Mouse (Mus musculus): ENCODE results near the gene Vcpkmt. TPM values are rescaled to one million over a fixed set of nuclear protein-coding genes. Genes with fewer than 3 reads are reported as not detected.
A peak's percentile ranks its signal among the peaks of the same experiment; 100 is the strongest.
"Not testable (repeated sequence)": the region's sequence is repeated elsewhere in the genome, so short reads cannot be mapped to it uniquely, and the experiment has no call there.

Gene Vcpkmt
- polyA plus RNA-seq (2015; fragmentation: Nextera tagmentation; extraction: Ambion mirVana) = 27.2 and 28.4 TPM in 2 replicates

DNA sequence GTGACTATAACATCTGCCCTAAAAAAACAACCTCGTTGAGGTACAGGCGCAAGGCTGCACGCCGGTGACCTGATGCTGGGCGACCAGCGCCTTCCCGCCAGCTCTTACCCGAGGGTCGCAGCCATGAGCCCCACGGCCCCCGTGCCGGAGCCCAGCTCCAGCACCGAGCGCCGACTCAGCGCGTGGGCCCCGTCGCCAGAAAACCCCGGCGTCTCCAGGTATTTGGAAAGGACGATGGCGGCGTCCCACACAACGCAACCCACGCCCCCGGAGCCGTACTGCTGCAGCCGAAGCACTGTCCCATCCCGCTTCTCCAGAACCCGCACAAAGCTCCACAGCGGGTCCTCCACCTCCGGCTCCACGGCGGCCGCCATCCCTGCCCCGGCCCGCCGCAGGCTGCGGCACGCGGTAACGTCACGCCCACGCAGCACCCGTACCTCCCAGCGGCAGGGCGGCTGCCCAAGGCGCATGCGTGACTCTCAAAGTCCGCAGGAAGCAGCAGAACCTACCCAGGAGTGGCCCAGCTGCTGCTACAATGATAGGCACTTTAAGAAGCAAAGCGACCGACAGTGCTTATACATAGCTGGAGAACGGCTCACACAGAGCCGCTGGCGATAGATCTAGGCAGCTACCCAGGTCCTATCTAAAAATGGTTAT is at the start of gene Vcpkmt:
Gene Vcpkmt (minus strand): TSS at position 416 of the 657 bp plus-strand sequence.
- peaks cover 20% of the 10 kb centered on the region for H3K36me3 ChIP-seq (replicated peaks)
- WGBS = under 1% methylated on average over 56 of the region's 56 CpGs
- H3K9ac ChIP-seq = peak within 1 kb of the TSS; percentile 84
- H3K4me1 ChIP-seq = peaks cover 22% of the 10 kb centered on the region
- ATAC-seq (replicated peaks) = peak; percentile 98
- no peaks in the 10 kb centered on the region for H3K9me3 ChIP-seq
- H3K4me3 ChIP-seq = peak within 1 kb of the TSS; percentile 77
- peak within 1 kb of the TSS; percentile 57 for H3K4me2 ChIP-seq
- peak within 1 kb of the TSS; percentile 84 for H3K27ac ChIP-seq
- H3K27me3 ChIP-seq (replicated peaks) = no peaks in the 10 kb centered on the region

DNA sequence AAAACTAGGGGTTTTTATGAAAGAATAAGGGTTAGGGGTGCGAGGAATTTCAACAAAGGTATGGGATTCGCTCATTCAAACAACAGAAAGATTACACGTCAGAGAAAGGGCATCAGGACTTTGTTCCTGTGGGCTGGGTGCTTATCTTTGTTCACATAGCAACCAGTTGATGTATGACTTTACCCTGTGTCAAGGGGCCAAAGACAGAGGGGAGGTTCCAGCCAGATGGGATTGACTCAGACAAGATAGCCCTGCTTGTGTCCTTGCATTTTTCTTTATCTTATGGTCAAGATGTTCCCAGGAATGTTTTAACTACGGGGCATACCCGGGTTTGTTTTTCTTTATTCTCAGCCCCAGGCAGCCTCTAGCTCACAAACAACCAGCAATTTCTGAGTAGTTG is 35.8 kb upstream of the Vcpkmt start:
- peaks cover 20% of the 10 kb centered on the region; the same call in 1 of the 2 replicates for H3K36me3 ChIP-seq (replicated peaks)
- not testable (repeated sequence) for H3K27me3 ChIP-seq (replicated peaks); H3K4me2 ChIP-seq; ATAC-seq (replicated peaks); H3K9me3 ChIP-seq; H3K4me1 ChIP-seq; H3K4me3 ChIP-seq; H3K9ac ChIP-seq; H3K27ac ChIP-seq
- WGBS = 94% methylated on average over 5 of the region's 5 CpGs

- no peak overlapping the region for H3K4me3 ChIP-seq
- ATAC-seq (replicated peaks) = no peak
- H3K9me3 ChIP-seq = no peaks in the 10 kb centered on the region
- peaks cover 15% of the 10 kb centered on the region; the same call in 1 of the 2 replicates for H3K36me3 ChIP-seq (replicated peaks)
- 97% methylated on average over 2 of the region's 2 CpGs for WGBS
- H3K4me2 ChIP-seq = no peak overlapping the region
- H3K4me1 ChIP-seq = no peaks in the 10 kb centered on the region
- no peaks in the 10 kb centered on the region for H3K27me3 ChIP-seq (replicated peaks)
- no peak overlapping the region for H3K9ac ChIP-seq
- H3K27ac ChIP-seq = no peak overlapping the region
These were observed 21.5 kb upstream of the Vcpkmt start for GRCm38 (mm10) chr12:69604367-69604766.

DNA sequence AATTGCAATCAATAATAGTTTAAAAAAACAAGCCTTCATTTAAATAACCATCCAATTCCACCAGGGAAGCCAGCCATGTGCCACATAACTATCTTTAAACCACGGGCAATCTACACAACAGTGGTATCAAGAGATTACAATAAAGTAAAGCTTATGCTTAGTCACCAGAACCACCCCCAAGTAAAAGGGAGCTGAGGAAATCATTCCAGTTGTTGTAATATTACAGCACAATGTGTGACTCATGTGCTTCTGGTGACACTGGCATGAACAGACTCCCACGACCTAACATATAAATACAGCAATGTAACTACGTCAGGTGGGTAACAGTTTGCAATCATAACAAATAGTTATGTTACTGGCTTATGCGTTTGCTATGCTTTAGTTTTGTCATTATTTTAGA is 14.6 kb upstream of the Vcpkmt start:
- Histone ChIP-seq H3K4me3 (no peak overlapping the region), H3K27ac (no peak overlapping the region), H3K9me3 (no peaks in the 10 kb centered on the region), H3K36me3 (replicated peaks) (peaks cover 11% of the 10 kb centered on the region; the same call in 1 of the 2 replicates), H3K9ac (no peak overlapping the region), H3K4me1 (no peaks in the 10 kb centered on the region), H3K4me2 (no peak overlapping the region), H3K27me3 (replicated peaks) (no peaks in the 10 kb centered on the region)
- 92% methylated on average over 4 of the region's 4 CpGs for WGBS
- ATAC-seq (replicated peaks) = no peak

GRCm38 (mm10) chr12:69593130-69593529 is 10.3 kb upstream of the Vcpkmt start:
- no peak overlapping the region for H3K27ac ChIP-seq
- no peak overlapping the region for H3K9ac ChIP-seq
- WGBS = 77% methylated on average over 5 of the region's 5 CpGs
- H3K4me3 ChIP-seq = no peak overlapping the region
- H3K9me3 ChIP-seq = no peaks in the 10 kb centered on the region
- no peaks in the 10 kb centered on the region for H3K27me3 ChIP-seq (replicated peaks)
- no peak overlapping the region for H3K4me2 ChIP-seq
- H3K36me3 ChIP-seq (replicated peaks) = peaks cover 14% of the 10 kb centered on the region; the same call in 1 of the 2 replicates
- ATAC-seq (replicated peaks) = no peak
- no peaks in the 10 kb centered on the region for H3K4me1 ChIP-seq

GRCm38 (mm10) chr12:69583270-69583629 is 422 bp upstream of the Vcpkmt start:
- Histone ChIP-seq H3K9ac (peak overlapping the region; percentile 84), H3K9me3 (no peaks in the 10 kb centered on the region), H3K27ac (peak overlapping the region; percentile 84), H3K36me3 (replicated peaks) (peaks cover 18% of the 10 kb centered on the region), H3K4me1 (peaks cover 22% of the 10 kb centered on the region), H3K4me3 (peak overlapping the region; percentile 77), H3K27me3 (replicated peaks) (no peaks in the 10 kb centered on the region), H3K4me2 (peak overlapping the region; percentile 57)
- 41% methylated on average over 5 of the region's 5 CpGs for WGBS
- peak; percentile 49 for ATAC-seq (replicated peaks)

DNA sequence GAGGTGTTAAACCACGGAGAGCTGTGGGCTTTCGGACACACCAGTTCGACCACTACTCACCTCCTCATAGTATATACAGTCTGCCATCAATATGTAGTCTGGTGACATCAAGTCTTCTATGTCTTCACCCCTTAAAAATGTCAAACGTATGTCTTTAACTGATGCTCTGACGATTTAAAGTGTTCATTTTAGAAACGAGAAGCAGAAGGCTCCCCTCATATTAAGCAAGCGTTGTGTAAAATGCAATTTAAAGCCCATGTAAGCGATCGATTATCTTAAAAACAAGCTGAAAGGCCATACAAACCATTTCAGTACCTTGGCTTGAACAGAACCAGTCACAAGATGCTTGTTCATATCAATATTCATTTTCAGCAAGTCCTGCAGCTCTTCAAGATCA is 614 bp downstream of the Vcpkmt start:
- 33% methylated on average over 9 of the region's 9 CpGs for WGBS

DNA sequence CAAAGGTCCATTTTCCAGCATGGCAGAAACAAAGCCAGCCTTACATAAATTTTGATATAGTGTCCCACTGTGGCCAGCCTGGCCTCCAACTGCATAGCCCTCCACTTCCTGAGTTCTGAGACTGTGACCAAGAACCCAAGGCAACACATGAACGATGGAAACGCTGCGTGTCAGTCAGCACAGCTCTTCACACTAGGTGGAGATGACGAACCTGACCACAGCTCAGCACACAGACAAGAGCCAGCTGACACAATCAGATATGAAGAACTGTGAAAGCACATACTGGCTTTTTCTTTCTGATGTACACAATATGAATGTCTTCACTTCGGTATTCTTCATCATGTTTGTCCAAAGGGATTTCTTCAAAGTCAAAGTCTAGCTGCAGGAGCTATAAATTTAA is 3.2 kb downstream of the Vcpkmt start:
- ATAC-seq (replicated peaks) = no peak
- no peak overlapping the region for H3K27ac ChIP-seq
- peaks cover 22% of the 10 kb centered on the region for H3K4me1 ChIP-seq
- H3K36me3 ChIP-seq (replicated peaks) = peaks cover 18% of the 10 kb centered on the region
- H3K27me3 ChIP-seq (replicated peaks) = no peaks in the 10 kb centered on the region
- H3K9me3 ChIP-seq = no peaks in the 10 kb centered on the region
- no peak overlapping the region for H3K4me3 ChIP-seq
- no peak overlapping the region for H3K9ac ChIP-seq
- no peak overlapping the region for H3K4me2 ChIP-seq
- 95% methylated on average over 5 of the region's 5 CpGs for WGBS

More for the DNA sequence above, 614 bp downstream of the Vcpkmt start:
- peaks cover 22% of the 10 kb centered on the region for H3K4me1 ChIP-seq
- no peaks in the 10 kb centered on the region for H3K9me3 ChIP-seq
- H3K9ac ChIP-seq = peak overlapping the region; percentile 84
- no peaks in the 10 kb centered on the region for H3K27me3 ChIP-seq (replicated peaks)
- no peak; the same call in 1 of the 2 replicates for ATAC-seq (replicated peaks)
- peaks cover 17% of the 10 kb centered on the region for H3K36me3 ChIP-seq (replicated peaks)
- peak overlapping the region; percentile 57 for H3K4me2 ChIP-seq
- H3K27ac ChIP-seq = peak overlapping the region; percentile 84
- H3K4me3 ChIP-seq = peak overlapping the region; percentile 77

GRCm38 (mm10) chr12:69576120-69576627 is 6.7 kb downstream of the Vcpkmt start:
- Histone ChIP-seq H3K9me3 (no peaks in the 10 kb centered on the region), H3K4me2 (no peak overlapping the region), H3K27me3 (replicated peaks) (no peaks in the 10 kb centered on the region), H3K4me1 (peaks cover 11% of the 10 kb centered on the region), H3K36me3 (replicated peaks) (peaks cover 16% of the 10 kb centered on the region), H3K9ac (no peak overlapping the region), H3K4me3 (no peak overlapping the region), H3K27ac (no peak overlapping the region)
- ATAC-seq (replicated peaks) = 0 out of 2 replicates have a peak, but pooled peaks have one; percentile 11
- WGBS = 77% methylated on average over 9 of the region's 9 CpGs

GRCm38 (mm10) chr12:69573916-69574881 is 8.6 kb downstream of the Vcpkmt start:
- H3K27ac ChIP-seq = no peak overlapping the region
- no peak overlapping the region for H3K9ac ChIP-seq
- 0 out of 2 replicates have a peak overlapping the region, but pooled peaks have one; percentile 7 for H3K4me3 ChIP-seq
- peak; percentile 76 for ATAC-seq (replicated peaks)
- no peaks in the 10 kb centered on the region for H3K27me3 ChIP-seq (replicated peaks)
- H3K9me3 ChIP-seq = no peaks in the 10 kb centered on the region
- WGBS = 26% methylated on average over 17 of the region's 17 CpGs
- H3K4me2 ChIP-seq = peak overlapping the region; percentile 40
- H3K4me1 ChIP-seq = peaks cover 5% of the 10 kb centered on the region; the same call in 1 of the 2 replicates
- peaks cover 16% of the 10 kb centered on the region for H3K36me3 ChIP-seq (replicated peaks)

GRCm38 (mm10) chr12:69573271-69573670 is 9.6 kb downstream of the Vcpkmt start:
- ATAC-seq (replicated peaks) = no peak
- Histone ChIP-seq H3K4me3 (no peak overlapping the region), H3K27me3 (replicated peaks) (no peaks in the 10 kb centered on the region), H3K27ac (no peak overlapping the region), H3K9me3 (no peaks in the 10 kb centered on the region), H3K36me3 (replicated peaks) (peaks cover 14% of the 10 kb centered on the region), H3K4me1 (peaks cover 5% of the 10 kb centered on the region; the same call in 1 of the 2 replicates), H3K4me2 (no peak overlapping the region), H3K9ac (no peak overlapping the region)
- 91% methylated on average over 8 of the region's 8 CpGs for WGBS

GRCm38 (mm10) chr12:69569926-69570325 is 12.9 kb downstream of the Vcpkmt start:
- no peak overlapping the region for H3K4me2 ChIP-seq
- H3K4me1 ChIP-seq = peaks cover 5% of the 10 kb centered on the region; the same call in 1 of the 2 replicates
- no peak overlapping the region for H3K4me3 ChIP-seq
- no peak for ATAC-seq (replicated peaks)
- H3K9ac ChIP-seq = no peak overlapping the region
- no peak overlapping the region for H3K27ac ChIP-seq
- no peaks in the 10 kb centered on the region for H3K27me3 ChIP-seq (replicated peaks)
- WGBS = 92% methylated on average over 3 of the region's 3 CpGs
- no peaks in the 10 kb centered on the region for H3K9me3 ChIP-seq
- H3K36me3 ChIP-seq (replicated peaks) = no peaks in the 10 kb centered on the region

All from midbrain, embryonic 15.5 days (tissue).